Mouse (Mus musculus) cerebellum, postnatal 14 days (tissue): ENCODE results near the gene Krtap4-7.
"Not testable (repeated sequence)": the region's sequence is repeated elsewhere in the genome, so short reads cannot be mapped to it uniquely, and the experiment has no call there.

Source experiments
- DNase-seq, 2 experiments: peaks; one replicate each; pipeline ENCODE4 v3.0.0; 2021; ENCODE audit warnings: mixed read lengths in 2 of 2

Krtap4-7 gene

GRCm38 (mm10) chr11:99597742-99598141, 46.1 kb downstream of the Krtap4-7 start, which contains the start of gene Krtap9-3:
Gene Krtap9-3 (minus strand): TSS chr11:99598105.
- DNase-seq, result not testable (repeated sequence)
